Mouse (Mus musculus): ENCODE data around the gene Pygl. TPM values are rescaled to one million over a fixed set of nuclear protein-coding genes. Genes with fewer than 3 reads are reported as not detected.
A peak's percentile ranks its signal among the peaks of the same experiment; 100 is the strongest.

The Pygl gene
- polyA plus RNA-seq, 1 experiment from 2014 or later = 45.2 TPM

GRCm38 (mm10) chr12:70226655-70227054, 4.6 kb downstream of the Pygl start:
- no peaks in the 10 kb centered on the region for H3K27me3 ChIP-seq
- no peaks in the 10 kb centered on the region for H3K36me3 ChIP-seq
- H3K4me3 ChIP-seq = peak overlapping the region; percentile 74
- peak overlapping the region; percentile 83 for H3K27ac ChIP-seq
- H3K9ac ChIP-seq = peak overlapping the region; percentile 69
- H3K9me3 ChIP-seq (replicated peaks) = no peaks in the 10 kb centered on the region
- peaks cover 30% of the 10 kb centered on the region for H3K4me1 ChIP-seq (replicated peaks)
- ATAC-seq (replicated peaks; ENCODE audit: insufficient number of reproducible peaks, insufficient read depth, low FRiP score, low read depth) = no peak
- 31% methylated on average over 5 of the region's 5 CpGs for WGBS
- H3K4me2 ChIP-seq = peak overlapping the region; percentile 95

GRCm38 (mm10) chr12:70223331-70223730, 8.0 kb downstream of the Pygl start:
- H3K36me3 ChIP-seq = peaks cover 16% of the 10 kb centered on the region; the same call in 1 of the 2 replicates
- no peak overlapping the region for H3K9ac ChIP-seq
- H3K4me3 ChIP-seq = no peak overlapping the region
- H3K9me3 ChIP-seq (replicated peaks) = no peaks in the 10 kb centered on the region
- no peak for ATAC-seq (replicated peaks; ENCODE audit: insufficient number of reproducible peaks, insufficient read depth, low FRiP score, low read depth)
- no peak overlapping the region for H3K4me2 ChIP-seq
- no peaks in the 10 kb centered on the region for H3K27me3 ChIP-seq
- 50% methylated on average over 4 of the region's 4 CpGs for WGBS
- no peak overlapping the region for H3K27ac ChIP-seq
- peaks cover 22% of the 10 kb centered on the region for H3K4me1 ChIP-seq (replicated peaks)

GRCm38 (mm10) chr12:70221425-70221824, 9.9 kb downstream of the Pygl start:
- Histone ChIP-seq H3K4me2 (no peak overlapping the region), H3K4me1 (replicated peaks) (peaks cover 8% of the 10 kb centered on the region), H3K9me3 (replicated peaks) (no peaks in the 10 kb centered on the region), H3K27ac (no peak overlapping the region), H3K36me3 (peaks cover 16% of the 10 kb centered on the region; the same call in 1 of the 2 replicates), H3K27me3 (no peaks in the 10 kb centered on the region), H3K9ac (no peak overlapping the region), H3K4me3 (no peak overlapping the region)
- 79% methylated on average over 5 of the region's 5 CpGs for WGBS
- no peak for ATAC-seq (replicated peaks; ENCODE audit: insufficient number of reproducible peaks, insufficient read depth, low FRiP score, low read depth)

GRCm38 (mm10) chr12:70218795-70219540, 12.3 kb downstream of the Pygl start:
- Histone ChIP-seq H3K36me3 (peaks cover 25% of the 10 kb centered on the region), H3K4me3 (no peak overlapping the region)
- 73% methylated on average over 8 of the region's 8 CpGs for WGBS

GRCm38 (mm10) chr12:70216229-70216800, 15.0 kb downstream of the Pygl start:
- WGBS = 65% methylated on average over 16 of the region's 16 CpGs
- Histone ChIP-seq H3K36me3 (peaks cover 25% of the 10 kb centered on the region), H3K27ac (no peak overlapping the region), H3K4me2 (no peak overlapping the region), H3K4me1 (replicated peaks) (no peaks in the 10 kb centered on the region), H3K9me3 (replicated peaks) (no peaks in the 10 kb centered on the region), H3K27me3 (no peaks in the 10 kb centered on the region), H3K9ac (no peak overlapping the region), H3K4me3 (no peak overlapping the region)
- ATAC-seq (replicated peaks; ENCODE audit: insufficient number of reproducible peaks, insufficient read depth, low FRiP score, low read depth) = no peak

More at GRCm38 (mm10) chr12:70218795-70219540, 12.3 kb downstream of the Pygl start:
- no peak overlapping the region for H3K4me2 ChIP-seq
- H3K27me3 ChIP-seq = no peaks in the 10 kb centered on the region
- H3K9ac ChIP-seq = no peak overlapping the region
- H3K27ac ChIP-seq = no peak overlapping the region
- no peaks in the 10 kb centered on the region for H3K9me3 ChIP-seq (replicated peaks)
- no peak for ATAC-seq (replicated peaks; ENCODE audit: insufficient number of reproducible peaks, insufficient read depth, low FRiP score, low read depth)
- peaks cover 5% of the 10 kb centered on the region for H3K4me1 ChIP-seq (replicated peaks)

GRCm38 (mm10) chr12:70214281-70214680, 17.0 kb downstream of the Pygl start:
- no peaks in the 10 kb centered on the region for H3K4me1 ChIP-seq (replicated peaks)
- no peak overlapping the region for H3K9ac ChIP-seq
- ATAC-seq (replicated peaks; ENCODE audit: insufficient number of reproducible peaks, insufficient read depth, low FRiP score, low read depth) = no peak
- H3K4me2 ChIP-seq = no peak overlapping the region
- WGBS = 78% methylated on average over 8 of the region's 8 CpGs
- no peak overlapping the region for H3K4me3 ChIP-seq
- H3K27ac ChIP-seq = no peak overlapping the region
- H3K27me3 ChIP-seq = no peaks in the 10 kb centered on the region
- H3K36me3 ChIP-seq = peaks cover 18% of the 10 kb centered on the region
- no peaks in the 10 kb centered on the region for H3K9me3 ChIP-seq (replicated peaks)

GRCm38 (mm10) chr12:70213601-70214000, 17.7 kb downstream of the Pygl start:
- 88% methylated on average over 6 of the region's 6 CpGs for WGBS
- H3K4me2 ChIP-seq = no peak overlapping the region
- H3K9me3 ChIP-seq (replicated peaks) = no peaks in the 10 kb centered on the region
- H3K9ac ChIP-seq = no peak overlapping the region
- H3K4me3 ChIP-seq = no peak overlapping the region
- H3K4me1 ChIP-seq (replicated peaks) = no peaks in the 10 kb centered on the region
- H3K27ac ChIP-seq = no peak overlapping the region
- H3K36me3 ChIP-seq = peaks cover 11% of the 10 kb centered on the region
- no peak for ATAC-seq (replicated peaks; ENCODE audit: insufficient number of reproducible peaks, insufficient read depth, low FRiP score, low read depth)
- no peaks in the 10 kb centered on the region for H3K27me3 ChIP-seq

- no peak overlapping the region for H3K4me2 ChIP-seq
- no peak overlapping the region for H3K9ac ChIP-seq
- WGBS = 75% methylated on average over 4 of the region's 4 CpGs
- H3K27me3 ChIP-seq = no peaks in the 10 kb centered on the region
- peaks cover 9% of the 10 kb centered on the region for H3K36me3 ChIP-seq
- H3K27ac ChIP-seq = no peak overlapping the region
- H3K4me3 ChIP-seq = no peak overlapping the region
- ATAC-seq (replicated peaks; ENCODE audit: insufficient number of reproducible peaks, insufficient read depth, low FRiP score, low read depth) = no peak
- no peaks in the 10 kb centered on the region for H3K4me1 ChIP-seq (replicated peaks)
- H3K9me3 ChIP-seq (replicated peaks) = no peaks in the 10 kb centered on the region
Observed at GRCm38 (mm10) chr12:70212501-70212900, 18.8 kb downstream of the Pygl start.

- Histone ChIP-seq H3K9me3 (replicated peaks) (no peaks in the 10 kb centered on the region), H3K27ac (no peak overlapping the region), H3K4me2 (no peak overlapping the region), H3K9ac (no peak overlapping the region), H3K4me1 (replicated peaks) (no peaks in the 10 kb centered on the region), H3K27me3 (no peaks in the 10 kb centered on the region), H3K4me3 (no peak overlapping the region), H3K36me3 (peaks cover 15% of the 10 kb centered on the region; the same call in 1 of the 2 replicates)
- 65% methylated on average over 5 of the region's 5 CpGs for WGBS
- no peak for ATAC-seq (replicated peaks; ENCODE audit: insufficient number of reproducible peaks, insufficient read depth, low FRiP score, low read depth)
Observed at GRCm38 (mm10) chr12:70208214-70208613, 23.1 kb downstream of the Pygl start.

- no peak for ATAC-seq (replicated peaks; ENCODE audit: insufficient number of reproducible peaks, insufficient read depth, low FRiP score, low read depth)
- no peaks in the 10 kb centered on the region for H3K27me3 ChIP-seq
- H3K9me3 ChIP-seq (replicated peaks) = no peaks in the 10 kb centered on the region
- no peak overlapping the region for H3K4me3 ChIP-seq
- H3K36me3 ChIP-seq = peaks cover 23% of the 10 kb centered on the region; the same call in 1 of the 2 replicates
- 76% methylated on average over 8 of the region's 8 CpGs for WGBS
- no peaks in the 10 kb centered on the region for H3K4me1 ChIP-seq (replicated peaks)
- no peak overlapping the region for H3K9ac ChIP-seq
- no peak overlapping the region for H3K4me2 ChIP-seq
- no peak overlapping the region for H3K27ac ChIP-seq
Observed at GRCm38 (mm10) chr12:70204433-70204832, 26.9 kb downstream of the Pygl start.

GRCm38 (mm10) chr12:70201926-70202529, 29.3 kb downstream of the Pygl start:
- Histone ChIP-seq H3K4me1 (replicated peaks) (no peaks in the 10 kb centered on the region), H3K4me2 (no peak overlapping the region), H3K4me3 (no peak overlapping the region), H3K9ac (no peak overlapping the region), H3K36me3 (peaks cover 36% of the 10 kb centered on the region), H3K27ac (no peak overlapping the region), H3K9me3 (replicated peaks) (no peaks in the 10 kb centered on the region), H3K27me3 (no peaks in the 10 kb centered on the region)
- ATAC-seq (replicated peaks; ENCODE audit: insufficient number of reproducible peaks, insufficient read depth, low FRiP score, low read depth) = no peak
- WGBS = 68% methylated on average over 5 of the region's 5 CpGs
